Comparison of ENCODE assay signal across 8 mouse cellular contexts in the genomic region with DNA sequence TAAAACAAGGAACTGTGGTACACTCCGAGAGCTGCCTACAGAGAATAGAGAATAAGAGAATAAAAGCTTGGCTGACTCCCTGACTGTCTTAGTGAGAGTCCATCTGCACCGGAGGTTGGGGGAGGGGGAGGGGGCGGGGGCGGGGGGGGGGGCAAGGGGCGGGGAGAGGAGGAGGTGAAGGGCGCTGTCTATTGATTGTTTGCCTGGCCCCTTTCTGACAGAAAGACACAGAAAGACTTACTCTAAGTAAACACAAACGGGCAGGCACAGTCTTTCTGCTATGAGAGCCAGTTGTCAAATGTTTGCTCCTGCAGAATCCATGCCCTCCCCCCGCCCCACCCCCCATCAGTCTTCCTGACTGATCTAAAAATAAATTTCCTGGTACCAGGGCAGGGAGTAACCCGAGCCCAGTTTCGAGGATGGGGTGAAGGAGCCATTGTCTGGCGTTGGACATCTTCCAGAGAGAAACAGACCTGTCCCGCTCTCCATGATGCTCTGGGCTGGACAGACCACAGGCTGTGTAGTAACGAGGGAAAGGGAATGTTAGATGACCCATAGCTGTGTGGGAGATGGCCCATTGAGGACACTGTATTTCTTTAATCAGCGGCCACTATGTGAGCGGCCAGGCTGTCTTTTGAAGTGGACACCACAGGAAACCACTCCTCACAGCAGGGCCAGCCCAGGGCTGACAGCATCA.
A peak's percentile ranks its signal among the peaks of the same experiment; 100 is the strongest.
DNase-seq lines count a peak whose midpoint lies in the region; ATAC-seq and TF ChIP-seq lines count a peak whose summit lies in the region.

No protein-coding gene starts in this region.

- H3K27ac ChIP-seq in kidney, adult 2 months (ENCODE audit: insufficient read depth, low read depth, low read length) = peak overlapping the region; percentile 61; the same call in 1 of the 2 replicates
- no peak overlapping the region for H3K27ac ChIP-seq in embryonic facial prominence, embryonic 11.5 days (replicated peaks; ENCODE audit: low read depth, low read length)
- peak overlapping the region; percentile 83 for H3K27ac ChIP-seq in hindbrain, postnatal 0 days

- no peak overlapping the region for H3K9ac ChIP-seq in embryonic facial prominence, embryonic 11.5 days (replicated peaks; ENCODE audit: low read length)
- H3K9ac ChIP-seq in hindbrain, postnatal 0 days (replicated peaks; ENCODE audit: low read length) = no peak overlapping the region; the same call in 1 of the 2 replicates

- H3K36me3 ChIP-seq in kidney, adult 2 months (ENCODE audit: control insufficient read depth, insufficient read depth, low read length) = no peaks in the 10 kb centered on the region
- no peaks in the 10 kb centered on the region for H3K36me3 ChIP-seq in embryonic facial prominence, embryonic 11.5 days (replicated peaks; ENCODE audit: control insufficient read depth, insufficient read depth, low read depth, low read length)
- no peaks in the 10 kb centered on the region for H3K36me3 ChIP-seq in hindbrain, postnatal 0 days (ENCODE audit: insufficient read depth, low read length)

- no peak for TF ChIP-seq CTCF in kidney, adult 2 months (conservative IDR thresholded peaks at IDR 0.05; ENCODE audit: insufficient read depth, insufficient read length, low read depth, low read length)
- no peak for TF ChIP-seq CTCF in hindbrain, postnatal 0 days (IDR thresholded peaks at IDR 0.05; ENCODE audit: low read depth)

- TF ChIP-seq POLR2A in kidney, adult 2 months (IDR thresholded peaks at IDR 0.05; ENCODE audit: low read depth, low read length) = no peak

- peak; percentile 72 for ATAC-seq in embryonic facial prominence, embryonic 11.5 days (replicated peaks; ENCODE audit: insufficient number of reproducible peaks, low FRiP score, low TSS enrichment, low read depth)
- peak; percentile 50 for ATAC-seq in hindbrain, postnatal 0 days

- peak; percentile 60 for DNase-seq in kidney, adult 2 months
- no peak for DNase-seq in kidney, adult 18-20 months
- peak; percentile 36 for DNase-seq in embryonic facial prominence, embryonic 11.5 days (ENCODE audit: low spot score)
- DNase-seq in hindbrain, postnatal 0 days (ENCODE audit: low spot score) = peak; percentile 56
- peak; percentile 40 to 63 for DNase-seq in lung, postnatal 4 days
- no peak for DNase-seq in right cerebral cortex, postnatal 14 days
- no peak for DNase-seq in urinary bladder, adult 18-20 months (ENCODE audit: low spot score in 2 of 2)
- DNase-seq in adipocyte (ENCODE audit: low spot score) = no peak

- 6% methylated on average over 15 of the region's 15 CpGs for WGBS in kidney, adult 2 months
- 2% methylated on average over 10 of the region's 15 CpGs for WGBS in embryonic facial prominence, embryonic 11.5 days
- WGBS in hindbrain, postnatal 0 days = 4% methylated on average over 10 of the region's 15 CpGs

- H3K4me2 ChIP-seq in embryonic facial prominence, embryonic 11.5 days (ENCODE audit: low read depth, low read length) = peak overlapping the region; percentile 8
- peak overlapping the region; percentile 40 for H3K4me2 ChIP-seq in hindbrain, postnatal 0 days (ENCODE audit: low read depth, low read length)

- H3K9me3 ChIP-seq in embryonic facial prominence, embryonic 11.5 days (replicated peaks; ENCODE audit: control insufficient read depth, low read length) = no peaks in the 10 kb centered on the region
- H3K9me3 ChIP-seq in hindbrain, postnatal 0 days (ENCODE audit: low read length) = no peaks in the 10 kb centered on the region

- no peaks in the 10 kb centered on the region for H3K4me1 ChIP-seq in kidney, adult 2 months (ENCODE audit: control insufficient read depth, insufficient read depth, low read length)
- H3K4me1 ChIP-seq in embryonic facial prominence, embryonic 11.5 days (ENCODE audit: control insufficient read depth, insufficient read depth, low read length) = no peaks in the 10 kb centered on the region; the same call in 1 of the 2 replicates
- H3K4me1 ChIP-seq in hindbrain, postnatal 0 days (ENCODE audit: insufficient read depth, low read length) = peaks cover 21% of the 10 kb centered on the region; the same call in 1 of the 2 replicates

- H3K4me3 ChIP-seq in kidney, adult 2 months (ENCODE audit: insufficient read depth, low read depth, low read length) = no peak overlapping the region; the same call in 1 of the 2 replicates
- H3K4me3 ChIP-seq in embryonic facial prominence, embryonic 11.5 days (ENCODE audit: low read depth, low read length) = no peak overlapping the region
- no peak overlapping the region for H3K4me3 ChIP-seq in hindbrain, postnatal 0 days (ENCODE audit: low read length)

- H3K27me3 ChIP-seq in kidney, adult 2 months (replicated peaks; ENCODE audit: control insufficient read depth, insufficient read depth, low read length) = no peaks in the 10 kb centered on the region
- H3K27me3 ChIP-seq in embryonic facial prominence, embryonic 11.5 days (ENCODE audit: control insufficient read depth, insufficient read depth, low read length) = no peaks in the 10 kb centered on the region
- no peaks in the 10 kb centered on the region for H3K27me3 ChIP-seq in hindbrain, postnatal 0 days (ENCODE audit: insufficient read depth, low read length)

Comparison
In these comparisons a context has a peak if more than half of its experiments do, and no peak if none do; other contexts are left out.
1. DNase-seq: peak in kidney, adult 2 months (single experiment), embryonic facial prominence, embryonic 11.5 days (single experiment), hindbrain, postnatal 0 days (single experiment) and lung, postnatal 4 days (2 of 2); none in kidney, adult 18-20 months (single experiment), right cerebral cortex, postnatal 14 days (single experiment), urinary bladder, adult 18-20 months (0 of 2) and adipocyte (single experiment).